Mouse (Mus musculus): ENCODE data around the gene Ccdc181. TPM values are rescaled to one million over a fixed set of nuclear protein-coding genes. Genes with fewer than 3 reads are reported as not detected.
"Not testable (repeated sequence)": the region's sequence is repeated elsewhere in the genome, so short reads cannot be mapped to it uniquely, and the experiment has no call there.

Ccdc181 gene
- total RNA-seq (2018; cell fraction: chromatin; rRNA removed): 10 to 100 TPM in 1 of 26 experiments, 1 to 10 TPM in 23, under 1 TPM in 2; 0.78 to 10.8 (median 4.4) TPM
- 1 to 10 TPM; 3.4 to 9.4 (median 7.1) TPM for total RNA-seq (2018; cell fraction: cytosol; rRNA removed)
- total RNA-seq (2018; cell fraction: nucleus; rRNA removed): 10 to 100 TPM in 1 of 26 experiments, 1 to 10 TPM in 25; 1.0 to 10.7 (median 4.3) TPM
- polyA plus RNA-seq (2018): 5.3 to 15.9 TPM (median 5.9 TPM) in 3 replicates

GRCm38 (mm10) chr1:164275455-164275954, at the start of gene Ccdc181:
Ccdc181 (plus strand) TSS chr1:164275585.
- H3K27ac ChIP-seq: peak within 1 kb of the TSS; percentile 12; the same call in 1 of the 2 replicates
- H3K4me3 ChIP-seq (ENCODE audit: inconsistent target): peak within 1 kb of the TSS; percentile 66
- H3K79me2 ChIP-seq (ENCODE audit: inconsistent target): no peaks in the 10 kb centered on the region
- under 1% methylated on average over 31 of the region's 31 CpGs for WGBS (ENCODE audit: missing documents)
- H3K36me3 ChIP-seq (ENCODE audit: inconsistent target): no peaks in the 10 kb centered on the region

- 100% methylated on average over 2 of the region's 4 CpGs for WGBS (ENCODE audit: missing documents)
- not testable (repeated sequence) for H3K79me2 ChIP-seq (ENCODE audit: inconsistent target); H3K36me3 ChIP-seq (ENCODE audit: inconsistent target); H3K27ac ChIP-seq; H3K4me3 ChIP-seq (ENCODE audit: inconsistent target)
Observed at GRCm38 (mm10) chr1:164231937-164232570, 43.3 kb upstream of the Ccdc181 start.

GRCm38 (mm10) chr1:164233447-164233846, 41.9 kb upstream of the Ccdc181 start:
- 100% methylated on average over 1 of the region's 1 CpGs for WGBS (ENCODE audit: missing documents)
- Histone ChIP-seq H3K4me3 (ENCODE audit: inconsistent target) (no peak overlapping the region), H3K27ac (no peak overlapping the region), H3K79me2 (ENCODE audit: inconsistent target) (no peaks in the 10 kb centered on the region), H3K36me3 (ENCODE audit: inconsistent target) (no peaks in the 10 kb centered on the region)

DNA sequence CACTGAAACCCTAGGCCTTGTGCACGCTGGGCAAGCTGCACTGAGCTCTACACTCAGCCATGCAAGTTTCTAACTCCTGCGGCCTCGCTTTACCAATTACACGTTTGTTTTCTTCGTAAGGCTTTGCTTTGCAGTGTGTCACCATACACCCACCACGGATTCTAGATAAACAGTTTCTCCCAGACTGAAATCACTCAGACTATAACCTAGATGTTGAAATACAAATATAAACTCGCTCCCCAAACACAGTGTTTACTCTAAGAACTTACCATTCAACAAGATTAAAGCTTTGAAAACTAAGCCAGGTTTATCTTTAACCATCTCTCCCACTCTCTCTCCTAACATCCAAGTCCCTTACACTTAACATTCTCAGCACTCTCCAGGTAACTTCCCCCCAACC, 40.3 kb upstream of the Ccdc181 start:
- Histone ChIP-seq H3K79me2 (ENCODE audit: inconsistent target) (no peaks in the 10 kb centered on the region), H3K36me3 (ENCODE audit: inconsistent target) (no peaks in the 10 kb centered on the region), H3K4me3 (ENCODE audit: inconsistent target) (no peak overlapping the region), H3K27ac (no peak overlapping the region)
- WGBS (ENCODE audit: missing documents): 95% methylated on average over 7 of the region's 7 CpGs

- no peaks in the 10 kb centered on the region for H3K79me2 ChIP-seq (ENCODE audit: inconsistent target)
- H3K27ac ChIP-seq: no peak overlapping the region
- no peak overlapping the region for H3K4me3 ChIP-seq (ENCODE audit: inconsistent target)
- no peaks in the 10 kb centered on the region for H3K36me3 ChIP-seq (ENCODE audit: inconsistent target)
- 83% methylated on average over 7 of the region's 7 CpGs for WGBS (ENCODE audit: missing documents)
Observed at GRCm38 (mm10) chr1:164236078-164236477, 39.3 kb upstream of the Ccdc181 start.

DNA sequence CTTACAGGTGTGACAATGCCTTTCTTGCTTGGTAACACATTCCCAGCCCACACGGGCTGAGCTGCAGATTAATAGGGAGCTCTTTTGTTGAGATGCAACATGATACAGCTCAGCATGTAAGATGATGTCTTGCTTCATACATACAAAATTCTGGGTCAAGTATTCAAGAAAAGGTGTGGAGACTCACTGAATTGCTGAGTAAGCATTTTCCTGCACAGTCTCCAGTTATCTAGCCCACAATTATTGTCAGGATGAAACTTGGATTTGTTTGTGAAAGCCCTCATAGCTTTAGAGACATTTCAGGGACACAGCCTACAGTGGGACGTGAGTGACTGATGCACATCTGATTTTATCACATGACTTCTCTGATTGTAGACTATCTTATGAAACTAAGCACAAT, 33.9 kb upstream of the Ccdc181 start:
- H3K36me3 ChIP-seq (ENCODE audit: inconsistent target): no peaks in the 10 kb centered on the region
- H3K4me3 ChIP-seq (ENCODE audit: inconsistent target): no peak overlapping the region
- H3K27ac ChIP-seq: no peak overlapping the region
- no peaks in the 10 kb centered on the region for H3K79me2 ChIP-seq (ENCODE audit: inconsistent target)
- 91% methylated on average over 2 of the region's 2 CpGs for WGBS (ENCODE audit: missing documents)

- Histone ChIP-seq H3K4me3 (ENCODE audit: inconsistent target) (no peak overlapping the region), H3K27ac (no peak overlapping the region), H3K79me2 (ENCODE audit: inconsistent target) (no peaks in the 10 kb centered on the region), H3K36me3 (ENCODE audit: inconsistent target) (no peaks in the 10 kb centered on the region)
- 93% methylated on average over 8 of the region's 8 CpGs for WGBS (ENCODE audit: missing documents)
Observed at GRCm38 (mm10) chr1:164242809-164243208, 32.6 kb upstream of the Ccdc181 start.

DNA sequence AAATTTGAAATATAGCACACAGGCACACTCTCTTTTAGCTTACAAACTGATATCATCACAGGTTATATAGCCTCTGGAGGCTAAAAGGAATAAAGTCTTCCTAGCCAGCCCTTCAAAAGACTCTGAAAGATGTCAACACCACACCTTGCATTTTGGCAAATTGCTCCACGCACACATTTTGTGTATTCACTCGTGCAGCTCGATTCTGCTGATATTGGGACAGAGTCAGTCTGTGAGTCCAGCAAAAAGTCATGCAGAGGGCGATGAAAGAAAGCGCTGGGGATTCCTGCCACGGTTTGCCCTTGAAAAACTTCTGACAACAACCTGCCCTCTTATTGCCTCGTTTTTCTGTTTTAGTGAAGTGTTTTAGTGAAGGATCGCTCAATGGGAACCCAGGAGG, 27.9 kb upstream of the Ccdc181 start:
- Histone ChIP-seq H3K27ac (no peak overlapping the region), H3K36me3 (ENCODE audit: inconsistent target) (no peaks in the 10 kb centered on the region), H3K4me3 (ENCODE audit: inconsistent target) (no peak overlapping the region), H3K79me2 (ENCODE audit: inconsistent target) (peaks cover 27% of the 10 kb centered on the region)
- WGBS (ENCODE audit: missing documents): 79% methylated on average over 8 of the region's 8 CpGs

DNA sequence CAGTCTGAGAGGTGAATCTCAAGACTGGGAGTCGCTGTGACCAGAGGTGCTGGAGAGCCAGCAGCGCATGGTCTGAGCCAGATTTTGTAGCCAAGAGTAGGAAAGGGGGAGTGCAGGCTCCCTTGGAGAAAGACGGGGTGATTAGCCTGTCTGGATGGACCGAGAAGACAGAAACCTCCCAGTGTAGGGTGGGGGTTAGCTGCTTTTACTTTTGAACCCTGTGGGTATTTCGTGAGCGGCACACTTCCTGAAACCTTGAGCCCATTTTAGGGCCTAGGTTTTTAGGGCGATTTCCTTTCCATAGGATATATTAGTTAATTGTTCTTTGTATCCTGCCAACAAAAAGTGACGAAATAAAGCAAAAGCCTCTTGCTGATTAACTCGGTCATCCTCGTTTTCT, 27.4 kb upstream of the Ccdc181 start:
- 15% methylated on average over 10 of the region's 10 CpGs for WGBS (ENCODE audit: missing documents)
- peaks cover 32% of the 10 kb centered on the region for H3K79me2 ChIP-seq (ENCODE audit: inconsistent target)
- peak overlapping the region; percentile 76 for H3K27ac ChIP-seq
- H3K36me3 ChIP-seq (ENCODE audit: inconsistent target): no peaks in the 10 kb centered on the region
- peak overlapping the region; percentile 67 for H3K4me3 ChIP-seq (ENCODE audit: inconsistent target)

DNA sequence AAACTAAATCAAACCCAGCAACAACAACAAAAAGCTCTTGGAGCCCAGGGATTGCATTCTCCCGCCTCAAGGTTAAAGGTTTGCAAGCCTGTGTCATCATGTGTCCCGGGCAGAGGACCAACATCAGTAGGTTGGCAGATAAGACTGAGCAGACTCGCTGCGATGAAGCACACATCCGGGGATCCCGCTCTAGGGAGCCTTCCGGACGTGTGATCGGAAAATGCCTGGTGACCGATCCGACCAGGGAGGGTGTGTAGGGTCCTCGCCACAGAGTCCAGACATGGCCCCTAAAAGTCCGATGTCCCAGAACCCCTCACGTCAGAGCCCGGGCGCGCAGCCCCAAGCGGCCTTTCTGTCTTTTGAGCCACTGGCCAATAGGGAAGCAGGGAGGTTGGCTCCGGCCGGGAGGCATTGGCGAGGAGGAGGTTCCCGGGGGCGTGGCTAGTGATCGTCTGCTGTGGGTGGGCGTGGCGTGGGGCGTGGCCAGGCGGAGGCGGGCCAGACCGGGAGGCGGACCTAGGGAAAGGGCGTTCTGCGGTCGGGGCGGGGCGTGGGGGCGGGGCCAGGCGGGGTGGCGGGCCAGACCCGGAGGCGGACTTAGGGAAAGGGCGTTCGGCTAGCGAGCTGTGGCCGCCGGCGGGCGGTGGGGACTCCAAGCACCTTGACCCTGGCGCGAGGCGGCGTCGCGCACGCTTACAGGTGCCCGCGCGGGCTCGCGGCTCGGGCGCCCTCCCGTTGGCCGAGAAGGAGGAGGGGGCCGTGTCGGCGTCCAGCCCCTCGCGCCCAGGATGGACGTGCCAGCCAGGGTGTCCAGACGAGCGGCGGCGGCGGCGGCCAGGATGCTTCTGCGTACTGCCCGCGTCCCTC, 26.7 kb upstream of the Ccdc181 start, which contains the start of gene Slc19a2:
Gene Slc19a2 (plus strand): TSS at position 582 of the 867 bp plus-strand sequence.
- WGBS (ENCODE audit: missing documents): under 1% methylated on average over 77 of the region's 79 CpGs
- peaks cover 39% of the 10 kb centered on the region for H3K79me2 ChIP-seq (ENCODE audit: inconsistent target)

GRCm38 (mm10) chr1:164249332-164249711, 26.1 kb upstream of the Ccdc181 start:
- Histone ChIP-seq H3K27ac (peak overlapping the region; percentile 24; the same call in 1 of the 2 replicates), H3K79me2 (ENCODE audit: inconsistent target) (peaks cover 45% of the 10 kb centered on the region), H3K36me3 (ENCODE audit: inconsistent target) (no peaks in the 10 kb centered on the region), H3K4me3 (ENCODE audit: inconsistent target) (peak overlapping the region; percentile 84)
- under 1% methylated on average over 32 of the region's 33 CpGs for WGBS (ENCODE audit: missing documents)

More for the DNA sequence above, 26.7 kb upstream of the Ccdc181 start, which contains the start of gene Slc19a2:
- Histone ChIP-seq H3K36me3 (ENCODE audit: inconsistent target) (no peaks in the 10 kb centered on the region), H3K4me3 (ENCODE audit: inconsistent target) (peak within 1 kb of the TSS; percentile 84), H3K27ac (peak within 1 kb of the TSS; percentile 76)

DNA sequence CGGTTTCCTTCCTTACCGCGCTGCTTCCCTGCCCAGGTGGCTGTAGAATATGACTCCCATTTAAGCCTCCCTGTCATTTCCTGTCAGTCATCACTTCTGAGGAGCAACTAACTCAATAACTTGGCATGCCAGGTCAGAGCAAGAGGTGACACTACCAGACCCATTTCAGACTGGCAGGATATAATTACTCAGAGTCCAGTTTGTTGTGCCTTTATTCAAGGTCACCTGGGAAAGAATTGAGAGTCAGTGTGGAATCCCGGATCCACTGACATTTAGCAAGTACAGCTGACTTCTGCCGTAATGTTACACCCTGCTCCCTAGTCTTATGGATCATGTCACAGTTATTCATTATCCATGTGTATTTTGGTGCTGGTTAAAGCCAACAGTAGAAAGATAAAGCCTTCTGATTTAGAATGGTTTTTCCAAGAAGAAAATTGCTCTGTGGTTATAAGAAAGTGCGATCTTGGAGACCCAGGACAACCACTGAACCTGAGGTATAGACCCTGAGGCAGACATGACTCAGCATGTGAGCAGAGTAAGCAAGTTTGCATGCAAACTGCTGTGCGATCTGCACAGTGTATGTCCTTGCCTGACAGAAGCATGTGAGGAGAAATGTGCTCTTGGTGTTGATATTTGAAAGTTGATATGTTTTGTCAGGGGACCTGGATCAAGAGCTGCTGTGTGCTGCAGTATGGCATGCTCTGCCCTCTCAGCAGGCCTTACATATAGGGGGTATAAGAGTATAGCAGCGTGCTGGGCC, 24.8 kb upstream of the Ccdc181 start:
- WGBS (ENCODE audit: missing documents): 64% methylated on average over 8 of the region's 8 CpGs
- Histone ChIP-seq H3K4me3 (ENCODE audit: inconsistent target) (peak overlapping the region; percentile 84; the same call in 1 of the 2 replicates), H3K79me2 (ENCODE audit: inconsistent target) (peaks cover 54% of the 10 kb centered on the region), H3K36me3 (ENCODE audit: inconsistent target) (no peaks in the 10 kb centered on the region), H3K27ac (no peak overlapping the region)

DNA sequence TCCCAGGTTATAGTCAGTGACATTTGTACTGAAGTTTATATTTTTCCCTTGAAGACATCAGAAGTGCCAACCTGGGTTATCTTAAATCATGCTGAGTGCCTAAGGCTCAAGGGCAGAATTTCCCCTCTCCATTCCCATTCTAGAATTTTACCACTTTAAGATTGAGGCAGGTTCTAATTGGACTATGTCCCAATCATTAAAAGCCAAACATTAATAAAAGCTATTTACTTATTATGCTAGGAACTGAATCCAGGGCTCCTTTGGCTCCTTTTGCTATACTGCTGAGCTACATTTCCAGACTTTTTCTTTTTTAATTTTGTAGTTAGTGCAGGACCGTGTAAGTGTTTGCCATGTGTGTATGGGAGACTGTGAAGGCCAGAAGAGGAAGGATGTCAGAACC, 23.9 kb upstream of the Ccdc181 start:
- 92% methylated on average over 1 of the region's 1 CpGs for WGBS (ENCODE audit: missing documents)
- Histone ChIP-seq H3K4me3 (ENCODE audit: inconsistent target) (no peak overlapping the region), H3K27ac (no peak overlapping the region)

DNA sequence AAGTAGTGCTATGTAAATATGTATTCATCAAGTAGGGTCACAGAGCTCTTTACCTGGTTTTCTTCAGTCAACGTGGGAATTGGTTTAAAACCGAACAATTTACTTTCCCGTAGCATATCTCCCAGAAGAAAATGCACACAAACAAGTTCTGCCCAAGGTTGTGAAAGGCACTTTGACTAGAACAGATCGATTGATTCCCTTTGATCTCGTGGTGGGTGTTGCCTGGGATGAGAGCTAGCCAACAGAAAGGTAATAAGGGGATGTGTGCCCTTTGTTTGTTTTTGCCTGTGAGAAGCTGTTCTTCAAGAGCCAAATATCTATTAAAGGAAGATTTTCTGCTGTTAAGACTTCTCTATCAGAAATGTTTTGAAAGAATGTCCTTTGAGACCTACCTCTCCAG, 22.8 kb upstream of the Ccdc181 start:
- no peak overlapping the region for H3K27ac ChIP-seq
- 0 out of 2 replicates have a peak, but pooled peaks cover 7% of the 10 kb centered on the region for H3K36me3 ChIP-seq (ENCODE audit: inconsistent target)
- 90% methylated on average over 5 of the region's 5 CpGs for WGBS (ENCODE audit: missing documents)
- peaks cover 54% of the 10 kb centered on the region for H3K79me2 ChIP-seq (ENCODE audit: inconsistent target)
- no peak overlapping the region for H3K4me3 ChIP-seq (ENCODE audit: inconsistent target)

More for the DNA sequence above, 23.9 kb upstream of the Ccdc181 start:
- peaks cover 54% of the 10 kb centered on the region for H3K79me2 ChIP-seq (ENCODE audit: inconsistent target)
- H3K36me3 ChIP-seq (ENCODE audit: inconsistent target): no peaks in the 10 kb centered on the region

Data from macrophage (primary cell).